Mouse (Mus musculus): ENCODE data around the gene Fam155a. TPM values are rescaled to one million over a fixed set of nuclear protein-coding genes. Genes with fewer than 3 reads are reported as not detected.

Gene Fam155a
- total and polyA plus RNA-seq, 3 experiments, result not detected

- no peaks in the 10 kb centered on the region for H3K27me3 ChIP-seq (replicated peaks)
- H3K9me3 ChIP-seq (replicated peaks; ENCODE audit: low read length), result peaks cover 59% of the 10 kb centered on the region
- dilution Hi-C loops (cut with MboI; ENCODE audit: extremely low pct_ligation_motif_present, extremely low pct_unique_long_range_greater_than_20kb, low sequenced_read_pairs), result no loop called here
- H3K9ac ChIP-seq (ENCODE audit: insufficient read depth, low read depth), result no peak overlapping the region
- DNase-seq (ENCODE audit: extremely low read depth), result no peak
- no peak for TF ChIP-seq MAZ (IDR thresholded peaks at IDR 0.05; ENCODE audit: low read depth, low read length)
- TF ChIP-seq ZKSCAN1 (IDR thresholded peaks at IDR 0.05; ENCODE audit: borderline replicate concordance, low read depth, low read length), result no peak
- TF ChIP-seq ELF1 (IDR thresholded peaks at IDR 0.05; ENCODE audit: low read depth, low read length), result no peak
- TF ChIP-seq TCF12 (IDR thresholded peaks at IDR 0.05; ENCODE audit: low read depth, low read length), result no peak
- TF ChIP-seq USF1 (IDR thresholded peaks at IDR 0.05; ENCODE audit: low read depth, low read length), result no peak
- TF ChIP-seq SIN3A (IDR thresholded peaks at IDR 0.05; ENCODE audit: low read length), result no peak
- TF ChIP-seq BHLHE40 (IDR thresholded peaks at IDR 0.05; ENCODE audit: low read depth, low read length), result no peak
- no peak for TF ChIP-seq KAT2A (IDR thresholded peaks at IDR 0.05; ENCODE audit: insufficient replicate concordance, low read length)
- TF ChIP-seq ZMIZ1 (IDR thresholded peaks at IDR 0.05; ENCODE audit: low read depth, low read length), result no peak
- TF ChIP-seq GABPA (IDR thresholded peaks at IDR 0.05; ENCODE audit: insufficient replicate concordance, low read depth, low read length), result no peak
- no peak for TF ChIP-seq RCOR1 (conservative IDR thresholded peaks at IDR 0.05; ENCODE audit: low read depth, low read length)
- no peak for TF ChIP-seq CTCF (conservative IDR thresholded peaks at IDR 0.05 in 1 of 2, IDR thresholded peaks at IDR 0.05 in 1 of 2; ENCODE audit: low read depth in 2 of 2, low read length in 2 of 2)
- no peak for TF ChIP-seq IRF4 (IDR thresholded peaks at IDR 0.05; ENCODE audit: low read depth, low read length)
- no peak for TF ChIP-seq EP300 (IDR thresholded peaks at IDR 0.05; ENCODE audit: low read length)
- TF ChIP-seq NELFE (IDR thresholded peaks at IDR 0.05; ENCODE audit: low read depth, low read length), result no peak
- TF ChIP-seq USF2 (conservative IDR thresholded peaks at IDR 0.05; ENCODE audit: low read depth, low read length), result no peak
- no peak for TF ChIP-seq E2F4 (IDR thresholded peaks at IDR 0.05; ENCODE audit: insufficient replicate concordance, low read depth, low read length)
- TF ChIP-seq NRF1 (IDR thresholded peaks at IDR 0.05; ENCODE audit: low read depth, low read length), result no peak
- TF ChIP-seq MAFK (IDR thresholded peaks at IDR 0.05; ENCODE audit: insufficient replicate concordance, low read length), result no peak
- H3K79me2 ChIP-seq (replicated peaks; ENCODE audit: control insufficient read depth, extremely low read depth, insufficient read depth, poor library complexity, severe bottlenecking), result no peaks in the 10 kb centered on the region
- H3K4me3 ChIP-seq (replicated peaks in 1 of 3; ENCODE audit: low read depth in 2 of 3, low read length in 2 of 3, poor library complexity in 1 of 3), result no peak overlapping the region
- in situ Hi-C loops (cut with MboI; ENCODE audit: low pct_ligation_motif_present, low pct_unique_long_range_greater_than_20kb, low sequenced_read_pairs), result no loop called here
- H3K4me1 ChIP-seq (ENCODE audit: control insufficient read depth in 1 of 2, insufficient read depth in 2 of 2), result no peaks in the 10 kb centered on the region
- H3K36me3 ChIP-seq (replicated peaks in 1 of 2; ENCODE audit: control insufficient read depth in 1 of 2, insufficient read depth in 1 of 2, low read length in 1 of 2), result no peaks in the 10 kb centered on the region
- H3K4me2 ChIP-seq (ENCODE audit: insufficient read depth, low read depth, poor library complexity, severe bottlenecking), result no peak overlapping the region
- H3K27ac ChIP-seq (ENCODE audit: insufficient read depth, low read depth), result no peak overlapping the region
Measured at GRCm38 (mm10) chr8:9295046-9295445, 475.9 kb downstream of the Fam155a start.

- H3K27ac ChIP-seq (ENCODE audit: insufficient read depth, low read depth), result no peak overlapping the region
- TF ChIP-seq ETS1 (conservative IDR thresholded peaks at IDR 0.05; ENCODE audit: low read depth, low read length) (no peak), KAT2A (IDR thresholded peaks at IDR 0.05; ENCODE audit: insufficient replicate concordance, low read length) (no peak), E2F4 (IDR thresholded peaks at IDR 0.05; ENCODE audit: insufficient replicate concordance, low read depth, low read length) (no peak), NRF1 (IDR thresholded peaks at IDR 0.05; ENCODE audit: low read depth, low read length) (no peak), ZKSCAN1 (IDR thresholded peaks at IDR 0.05; ENCODE audit: borderline replicate concordance, low read depth, low read length) (no peak), MAZ (IDR thresholded peaks at IDR 0.05; ENCODE audit: low read depth, low read length) (no peak), TBP (conservative IDR thresholded peaks at IDR 0.05; ENCODE audit: low read depth, low read length) (no peak), SIN3A (IDR thresholded peaks at IDR 0.05; ENCODE audit: low read length) (no peak), CHD1 (IDR thresholded peaks at IDR 0.05; ENCODE audit: low read depth, low read length) (no peak), RCOR1 (conservative IDR thresholded peaks at IDR 0.05; ENCODE audit: low read depth, low read length) (no peak)
- DNase-seq (ENCODE audit: extremely low read depth), result no peak
Measured at GRCm38 (mm10) chr8:9292532-9292931, 478.4 kb downstream of the Fam155a start.

More at GRCm38 (mm10) chr8:9292532-9292931, 478.4 kb downstream of the Fam155a start:
- dilution Hi-C loops (cut with MboI; ENCODE audit: extremely low pct_ligation_motif_present, extremely low pct_unique_long_range_greater_than_20kb, low sequenced_read_pairs) (no loop called here), in situ Hi-C loops (cut with MboI; ENCODE audit: low pct_ligation_motif_present, low pct_unique_long_range_greater_than_20kb, low sequenced_read_pairs) (no loop called here)
- no peaks in the 10 kb centered on the region for H3K4me1 ChIP-seq (ENCODE audit: control insufficient read depth in 1 of 2, insufficient read depth in 2 of 2)
- peaks cover 57% of the 10 kb centered on the region for H3K9me3 ChIP-seq (replicated peaks; ENCODE audit: low read length)
- H3K9ac ChIP-seq (ENCODE audit: insufficient read depth, low read depth), result no peak overlapping the region
- H3K4me2 ChIP-seq (ENCODE audit: insufficient read depth, low read depth, poor library complexity, severe bottlenecking), result no peak overlapping the region
- no peaks in the 10 kb centered on the region for H3K27me3 ChIP-seq (replicated peaks)
- H3K4me3 ChIP-seq (replicated peaks in 1 of 3; ENCODE audit: low read depth in 2 of 3, low read length in 2 of 3, poor library complexity in 1 of 3), result no peak overlapping the region
- no peaks in the 10 kb centered on the region for H3K79me2 ChIP-seq (replicated peaks; ENCODE audit: control insufficient read depth, extremely low read depth, insufficient read depth, poor library complexity, severe bottlenecking)
- no peaks in the 10 kb centered on the region for H3K36me3 ChIP-seq (replicated peaks in 1 of 2; ENCODE audit: control insufficient read depth in 1 of 2, insufficient read depth in 1 of 2, low read length in 1 of 2)
